Mouse (Mus musculus) T-helper 1 cell (primary cell): Measurements from ENCODE around the gene Aurka.

Experiments
- in situ Hi-C: fragments of 300-600 bp; cut with MboI, MseI; formaldehyde crosslinking; loops from one replicate; pipeline ENCODE4 v1.15.1; 2025; ENCODE audit warnings: high pct_unique_total_duplicates

Aurka gene

DNA sequence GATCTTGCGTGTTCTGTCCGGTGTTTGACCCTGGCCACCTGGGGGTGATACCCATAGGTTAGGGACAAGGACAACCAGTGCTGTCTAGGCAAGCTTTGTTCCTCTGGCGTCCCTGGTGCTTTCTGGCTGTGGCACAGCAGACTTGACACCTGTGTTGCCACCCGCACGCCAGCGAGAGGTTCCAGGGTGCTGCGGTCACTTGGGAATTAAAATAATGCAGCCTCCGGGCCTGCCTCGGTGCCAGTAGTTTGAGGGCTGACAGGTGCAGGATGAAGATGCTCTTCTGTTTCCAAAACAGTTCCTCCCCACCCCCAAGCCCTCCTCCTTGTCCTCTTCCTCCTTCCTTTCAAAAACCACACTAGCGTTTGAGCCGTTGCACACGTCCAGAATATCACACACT, 11.6 kb upstream of the Aurka start:
- in situ Hi-C loops, result loop anchor here (5.0 kb wide), 1 partner anchor 55 kb away; no protein-coding TSS in a partner anchor

GRCm38 (mm10) chr2:172381341-172381740, 11.0 kb upstream of the Aurka start:
- in situ Hi-C loops, result loop anchor here (5.0 kb wide), 1 partner anchor 56 kb away; no protein-coding TSS in a partner anchor

GRCm38 (mm10) chr2:172380513-172380912, 10.2 kb upstream of the Aurka start:
- in situ Hi-C loops, result loop anchor here (5.0 kb wide), 1 partner anchor 57 kb away; no protein-coding TSS in a partner anchor

DNA sequence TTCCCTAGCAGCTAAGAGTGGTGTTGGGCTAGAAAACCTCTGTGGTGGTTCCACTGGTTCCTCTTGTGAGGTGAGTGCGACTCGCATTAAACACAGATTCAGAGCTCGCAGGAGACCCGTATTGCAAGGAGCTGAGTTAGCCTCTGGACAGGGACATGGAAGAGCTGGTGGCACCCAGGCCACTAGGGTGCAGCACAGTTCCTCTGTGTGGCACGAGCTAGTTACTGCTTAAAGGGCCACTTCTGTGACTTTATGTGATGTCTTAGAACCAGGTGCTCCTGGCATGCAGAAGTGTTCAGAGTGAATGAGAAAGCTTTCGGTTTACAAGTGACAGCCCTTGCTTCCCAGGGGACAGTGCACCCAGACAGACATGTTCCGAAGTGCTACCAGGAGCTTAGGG, 8.0 kb upstream of the Aurka start:
- in situ Hi-C loops, result no loop called here

DNA sequence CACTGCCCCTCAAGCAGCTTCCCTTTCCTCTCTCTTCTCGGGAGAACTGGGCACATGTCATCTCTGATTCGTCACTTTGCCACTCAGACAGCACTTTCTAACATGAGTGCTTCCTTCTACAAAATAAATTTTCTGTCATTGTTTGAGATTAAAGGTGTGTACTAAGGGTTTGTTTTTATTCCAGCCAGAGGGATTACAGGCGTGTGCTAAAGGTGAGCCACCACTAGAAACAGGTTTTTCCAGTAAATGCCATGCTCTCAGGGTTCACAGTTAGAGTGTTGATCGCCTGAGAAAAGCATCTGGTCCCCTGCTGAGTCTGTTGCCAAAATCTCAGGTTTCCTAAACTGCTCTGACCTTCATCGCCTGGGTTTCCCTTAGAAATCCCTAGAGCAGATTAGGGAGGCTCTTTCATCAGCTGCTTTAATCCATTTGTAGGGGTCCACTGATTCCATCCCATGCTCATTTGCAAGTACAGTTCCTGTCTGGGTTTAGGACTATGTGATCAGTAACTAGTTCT, 6.7 kb upstream of the Aurka start:
- in situ Hi-C loops, result no loop called here

- in situ Hi-C loops, result no loop called here
Measured at GRCm38 (mm10) chr2:172376551-172376950, 6.2 kb upstream of the Aurka start.

DNA sequence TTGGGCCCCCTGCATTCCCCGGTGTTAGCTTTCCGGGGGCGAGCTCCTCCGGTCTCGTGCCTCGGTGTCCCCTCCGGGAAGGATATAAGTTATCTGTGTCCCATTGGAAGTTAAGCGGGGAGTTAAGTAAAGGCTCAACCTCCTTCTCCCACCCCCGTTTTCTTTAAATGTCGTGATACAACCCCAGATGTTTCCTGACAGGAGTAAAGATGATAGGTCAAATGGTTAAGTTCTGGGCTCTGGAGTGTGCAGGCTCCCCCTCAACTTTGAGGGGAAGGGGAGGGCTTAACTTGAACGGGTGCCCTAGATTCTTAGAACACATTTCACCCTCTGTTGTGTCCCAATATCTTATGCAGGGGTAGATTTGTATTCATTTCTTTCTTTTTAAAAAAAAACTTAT, 923 bp upstream of the Aurka start:
- in situ Hi-C loops, result no loop called here

DNA sequence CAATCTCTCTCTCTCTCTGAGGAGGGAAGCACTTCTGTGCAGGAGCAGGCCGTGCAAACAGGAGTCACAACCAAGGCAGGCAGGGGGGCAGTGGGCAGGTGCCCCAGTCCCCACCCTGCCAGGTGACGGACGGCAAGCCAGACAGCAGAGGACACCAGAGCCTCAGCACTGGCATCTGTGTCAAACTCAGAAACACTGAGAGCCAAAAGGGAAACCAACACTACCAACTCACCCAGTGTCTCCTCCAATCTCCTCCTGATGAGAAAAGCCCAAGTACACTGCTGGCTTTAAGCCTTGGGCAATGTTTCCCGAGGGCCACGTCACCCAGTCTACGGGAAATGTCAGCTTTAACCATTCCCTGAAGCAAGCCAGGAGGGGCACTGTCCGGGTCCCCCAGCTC, 7.2 kb downstream of the Aurka start:
- in situ Hi-C loops, result no loop called here

DNA sequence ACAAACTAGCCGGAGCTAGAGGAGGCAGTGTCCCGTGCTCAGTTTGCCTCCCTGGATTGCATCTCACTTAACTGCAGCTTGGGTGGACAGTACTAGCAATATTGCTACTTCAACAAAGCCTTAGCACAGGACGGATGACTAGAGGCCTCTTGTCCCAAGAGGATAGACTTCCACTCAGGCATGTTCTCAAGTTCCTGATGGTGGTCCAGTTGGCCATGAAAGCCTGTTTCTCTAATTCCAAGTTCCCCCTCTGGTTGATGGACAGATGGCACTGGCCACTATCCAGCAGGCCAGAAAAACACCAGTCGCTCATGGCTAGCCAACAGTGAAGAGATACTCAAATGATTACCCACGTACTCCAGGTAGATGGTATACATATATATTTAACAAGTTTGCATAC, 14.5 kb downstream of the Aurka start:
- in situ Hi-C loops, result no loop called here

DNA sequence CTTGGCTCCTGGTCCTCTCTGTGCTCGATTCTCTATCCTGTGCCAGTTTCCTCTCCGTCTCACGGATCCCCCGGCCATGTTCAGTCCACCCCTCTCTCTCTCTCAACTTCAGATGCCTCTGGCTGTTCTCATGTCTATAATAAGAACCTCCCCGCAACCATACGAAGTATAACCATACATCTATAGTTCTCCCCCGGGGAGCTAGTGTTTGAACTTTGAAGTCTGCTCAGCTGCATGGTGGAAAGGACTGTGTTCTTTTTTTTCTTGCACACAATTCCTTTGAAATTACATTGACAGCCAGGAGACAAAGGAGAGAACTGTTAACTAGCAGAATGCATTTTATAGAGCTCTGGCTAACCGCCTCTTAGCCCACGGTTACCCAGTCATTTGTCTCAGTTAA, 15.6 kb downstream of the Aurka start:
- in situ Hi-C loops, result no loop called here

- in situ Hi-C loops, result no loop called here
Measured at GRCm38 (mm10) chr2:172353218-172353617, 17.1 kb downstream of the Aurka start.

DNA sequence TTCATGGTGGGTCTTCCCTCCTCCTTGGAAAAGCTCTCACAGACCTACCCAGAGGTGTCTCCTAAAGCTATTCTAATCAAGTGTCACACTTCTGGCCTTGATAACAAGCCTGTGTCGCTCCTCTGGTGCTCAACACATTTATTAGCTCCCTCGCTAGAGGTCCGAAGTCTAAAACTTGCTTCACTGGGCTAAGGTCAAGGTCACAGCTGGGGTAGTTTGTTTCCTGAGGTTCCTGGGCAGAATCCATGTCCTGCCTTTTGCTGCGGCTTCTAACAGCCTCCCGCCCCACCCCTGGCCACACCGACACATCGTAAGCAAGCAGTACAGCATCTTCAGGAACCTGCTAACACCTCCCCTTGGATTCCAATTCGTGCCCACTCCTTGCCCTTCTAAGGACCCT, 19.6 kb downstream of the Aurka start:
- in situ Hi-C loops, result no loop called here

DNA sequence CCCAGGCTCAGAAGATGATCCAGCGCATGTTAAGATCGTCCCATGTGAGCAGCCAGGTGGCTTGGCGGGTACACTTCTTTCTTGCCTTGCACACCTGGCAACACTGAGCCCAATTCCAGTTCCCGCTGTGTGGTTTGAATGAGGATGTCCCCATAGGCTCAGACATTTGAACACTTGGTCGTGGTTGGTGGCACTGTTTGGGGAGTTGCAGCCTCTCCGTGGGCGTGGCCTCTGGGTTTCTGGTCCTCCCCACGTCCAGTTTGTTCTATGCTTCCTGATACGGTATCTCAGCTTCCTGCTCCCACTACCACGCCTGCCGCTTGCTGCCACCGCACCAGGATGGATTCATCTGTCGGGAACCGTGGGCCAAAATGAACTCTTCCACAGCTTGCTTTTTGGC, 20.6 kb downstream of the Aurka start:
- in situ Hi-C loops, result loop anchor here (10.0 kb wide), 1 partner anchor 1845 kb away; no protein-coding TSS in a partner anchor

DNA sequence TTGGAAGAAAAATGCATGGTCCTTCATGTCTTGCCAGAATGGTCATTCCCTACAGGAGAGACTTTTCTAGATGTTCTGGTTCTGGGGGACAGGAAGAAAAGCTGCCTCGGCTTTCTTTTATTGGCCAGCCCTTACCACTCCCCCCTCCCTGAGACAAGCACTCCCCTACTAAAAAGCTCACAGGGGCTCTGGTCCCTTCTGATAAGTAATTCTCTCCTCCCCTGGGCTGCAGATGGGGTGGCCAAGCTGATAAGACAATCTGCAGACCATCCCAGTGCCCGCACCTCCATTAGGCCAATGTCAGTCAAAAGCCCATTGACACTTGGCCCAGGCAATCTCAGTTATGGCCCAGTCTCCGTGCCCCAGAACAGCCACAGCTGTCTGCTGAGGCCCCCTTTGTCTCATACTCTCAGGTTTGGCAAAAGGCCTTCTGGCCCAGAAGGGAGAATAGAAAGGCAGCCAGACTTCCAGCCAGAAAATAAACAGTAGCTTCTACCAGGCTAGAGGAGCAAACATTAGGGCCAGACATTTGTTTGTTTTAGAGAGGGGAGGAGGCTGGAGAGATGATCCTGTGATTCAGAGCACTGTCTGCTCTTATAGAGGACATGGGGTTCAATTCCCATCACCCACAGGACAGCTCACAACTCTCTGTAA, 21.9 kb downstream of the Aurka start:
- in situ Hi-C loops, result loop anchor here (10.0 kb wide), 1 partner anchor 1844 kb away; no protein-coding TSS in a partner anchor

- in situ Hi-C loops, result loop anchor here (10.0 kb wide), 1 partner anchor 1842 kb away; no protein-coding TSS in a partner anchor
Measured at GRCm38 (mm10) chr2:172346933-172347611, 23.3 kb downstream of the Aurka start.

DNA sequence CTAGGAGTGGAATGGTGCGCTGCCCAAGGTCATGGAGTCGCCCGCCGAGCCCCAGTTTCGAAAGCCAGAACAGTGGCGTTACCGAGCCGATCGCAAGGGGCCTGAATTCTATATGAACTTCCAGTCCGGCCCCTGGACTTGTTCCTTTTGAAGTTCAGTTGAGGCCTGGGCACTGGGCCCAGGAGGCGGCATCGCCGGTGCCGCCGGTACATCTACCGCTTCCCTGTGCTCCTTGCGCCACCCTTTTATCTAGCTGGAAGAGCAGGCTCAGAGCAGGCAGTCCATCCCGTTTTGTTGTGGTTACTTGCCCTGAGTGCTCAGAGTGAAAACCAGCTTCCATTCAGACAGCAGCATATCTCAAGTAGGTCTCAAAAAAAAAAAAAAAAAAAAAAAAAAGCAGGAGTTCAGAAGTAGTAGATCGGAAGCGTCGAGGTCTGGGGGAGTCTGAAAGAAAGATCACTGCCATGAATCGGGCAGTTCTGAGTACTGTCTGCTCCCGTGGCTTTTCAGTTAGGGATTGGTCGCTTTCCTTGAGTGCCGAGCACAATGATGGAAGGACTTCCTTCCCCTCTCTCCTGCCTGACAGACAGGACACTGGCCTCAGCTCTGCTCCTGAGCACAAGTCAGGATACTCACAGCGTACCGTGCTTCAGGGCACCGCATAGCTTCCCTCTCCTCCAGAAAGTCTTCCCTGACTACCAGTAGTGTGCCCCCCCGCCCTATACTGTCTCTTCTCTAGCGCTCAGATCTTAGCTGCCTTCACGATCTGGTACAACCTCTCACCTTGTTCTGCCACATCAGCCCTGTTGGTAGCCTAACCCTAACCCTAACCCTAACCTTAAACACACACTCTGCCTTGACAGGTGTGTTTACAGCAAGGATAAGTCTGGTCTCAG, 24.1 kb downstream of the Aurka start:
- in situ Hi-C loops, result loop anchor here (10.0 kb wide), 1 partner anchor 1841 kb away; no protein-coding TSS in a partner anchor

DNA sequence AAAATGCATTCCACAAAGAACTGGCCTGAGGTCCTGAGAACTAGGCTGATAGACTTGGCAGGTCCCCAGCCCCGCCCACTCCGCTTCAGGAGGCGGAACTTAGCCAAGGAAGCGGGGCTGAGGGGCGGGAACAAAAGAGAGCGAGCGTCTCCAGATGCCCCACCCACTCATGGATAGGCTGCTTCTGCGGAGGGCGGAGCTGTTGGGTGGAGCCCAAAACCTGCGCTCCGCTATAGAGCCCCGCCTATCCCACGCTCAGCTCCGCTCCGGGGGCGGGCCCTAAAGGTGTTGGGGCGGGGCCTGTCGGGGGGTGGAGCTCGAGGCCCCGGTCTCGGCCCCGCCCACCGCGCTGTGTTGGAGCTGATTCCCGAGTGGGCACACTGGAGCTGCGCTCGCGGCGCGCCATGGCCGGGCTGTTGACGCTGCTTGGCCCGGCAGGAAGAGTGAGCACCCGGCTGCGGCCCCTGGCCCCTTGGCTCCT, 25.0 kb downstream of the Aurka start, which contains the start of gene Fam210b:
Gene Fam210b (plus strand): TSS at position 308 of the 481 bp plus-strand sequence.
- in situ Hi-C loops, result loop anchor here (10.0 kb wide), 1 partner anchor 1840 kb away; no protein-coding TSS in a partner anchor

DNA sequence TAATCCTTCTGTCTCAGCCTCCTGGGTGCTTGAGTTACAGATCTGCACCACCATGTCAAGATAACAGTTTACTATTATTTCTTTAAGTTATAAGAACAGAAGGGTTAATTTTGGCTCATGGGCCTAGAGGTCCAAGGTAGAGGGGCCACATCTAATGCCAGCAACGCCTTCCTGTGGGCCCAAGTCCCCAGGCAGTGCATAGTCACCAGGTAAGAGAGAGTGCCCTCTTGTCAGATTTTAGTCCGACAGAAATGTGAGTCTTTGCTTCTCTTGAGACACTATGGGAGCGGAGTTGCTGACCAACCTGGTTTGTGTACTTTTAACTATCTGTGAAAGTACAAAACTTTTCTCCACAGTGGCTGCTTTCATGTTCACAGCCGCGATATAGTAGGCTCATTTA, 25.7 kb downstream of the Aurka start:
- in situ Hi-C loops, result loop anchor here (10.0 kb wide), 1 partner anchor 1840 kb away; no protein-coding TSS in a partner anchor

- in situ Hi-C loops, result loop anchor here (10.0 kb wide), 1 partner anchor 1839 kb away; no protein-coding TSS in a partner anchor
Measured at GRCm38 (mm10) chr2:172343751-172344150, 26.6 kb downstream of the Aurka start.

DNA sequence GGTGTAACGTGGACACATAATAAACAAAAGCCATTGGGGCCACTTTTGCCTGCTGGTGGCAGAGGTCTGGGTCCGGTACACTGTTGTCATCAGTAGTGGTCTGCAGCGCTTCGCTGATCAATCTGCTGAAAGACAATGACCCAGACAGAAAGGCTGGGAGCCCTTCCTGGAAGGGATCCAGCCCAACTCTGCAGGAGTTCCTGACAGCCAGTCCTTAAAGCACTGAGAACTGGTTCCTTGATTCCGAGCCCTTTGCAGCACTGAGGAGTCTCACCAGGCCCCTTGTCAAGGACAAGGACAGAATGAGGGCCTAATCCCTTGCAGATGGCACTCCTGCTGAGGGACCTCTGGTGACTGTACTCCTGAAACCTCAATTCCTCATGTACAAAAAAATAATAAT, 28.7 kb downstream of the Aurka start:
- in situ Hi-C loops, result loop anchor here (10.0 kb wide), 1 partner anchor 1837 kb away; no protein-coding TSS in a partner anchor

DNA sequence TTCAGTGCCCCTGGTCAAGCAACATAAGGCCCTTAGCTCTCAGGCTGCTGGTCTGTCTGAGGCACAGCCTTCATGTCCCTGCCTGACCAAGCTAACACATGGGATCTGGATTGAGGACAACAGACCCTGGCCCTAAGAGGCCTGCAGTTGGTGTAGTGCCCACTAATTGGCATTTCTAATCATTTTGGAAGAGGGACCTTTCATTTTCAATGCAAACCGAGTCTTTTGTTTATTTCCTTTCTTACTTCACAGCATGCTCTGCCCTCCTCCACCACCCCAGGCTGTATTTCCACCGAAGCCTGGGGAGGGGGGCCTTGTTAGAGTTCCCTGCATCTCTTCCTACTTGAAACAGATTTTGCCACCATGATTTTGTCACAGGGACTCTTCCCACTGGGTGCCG, 29.4 kb downstream of the Aurka start:
- in situ Hi-C loops, result loop anchor here (10.0 kb wide), 1 partner anchor 1836 kb away; no protein-coding TSS in a partner anchor
